Mouse (Mus musculus): Measurements from ENCODE around the gene Dock1.

DNA sequence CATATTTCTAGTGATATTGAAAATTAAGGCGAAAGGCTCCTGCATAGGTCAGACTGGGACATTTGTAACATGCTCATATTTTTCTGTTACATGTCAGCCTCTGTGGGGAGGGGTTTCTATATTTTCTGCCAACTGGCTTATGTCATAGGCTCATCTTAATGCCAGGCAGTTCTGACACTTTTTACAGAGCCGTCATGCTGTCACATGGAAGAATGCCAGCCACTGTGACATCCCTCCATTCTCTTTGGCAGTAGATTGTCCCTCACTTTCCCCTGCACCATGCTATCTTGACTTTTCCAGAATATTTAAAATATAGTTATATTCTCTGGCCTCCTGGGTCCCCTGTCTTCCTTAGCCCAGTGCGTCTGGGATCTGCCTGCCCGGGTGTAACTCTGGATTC is 172.3 kb downstream of the Dock1 start:
- TF ChIP-seq GATA1 (IDR thresholded peaks at IDR 0.05; ENCODE audit: borderline replicate concordance, low read length) (no peak), FLI1 (IDR thresholded peaks at IDR 0.05; ENCODE audit: low read length) (no peak)
